Mouse (Mus musculus) testis, adult 2 months (tissue): ENCODE measurements at regions not wholly inside any gene's neighbourhood (a gene's known extent, or its start where the extent isn't known, plus 50 kb on each side); places are given as distances from the start of the nearest gene placed in this dataset.

Experiments used
- CTCF ChIP-seq: fragments of 200-500 bp; IDR thresholded peaks from 2 replicates; pipeline ENCODE4 v1.5.1; 2012; ENCODE audit warnings: low read depth, mild to moderate bottlenecking, inconsistent platforms, low read length, moderate library complexity; ENCODE audit not compliant: control insufficient read depth, insufficient read depth, insufficient replicate concordance
- POLR2A ChIP-seq: fragments of 200-500 bp; IDR thresholded peaks from 2 replicates; pipeline ENCODE4 v1.6.1; 2012; ENCODE audit warnings: low read depth, mild to moderate bottlenecking, inconsistent platforms, low read length, moderate library complexity; ENCODE audit not compliant: control insufficient read depth

GRCm38 (mm10) chr14:72042112-72042880 lies 449.3 kb downstream of the Gm9195 start:
- TF ChIP-seq POLR2A (no peak), CTCF (no peak)
